25 mouse cellular contexts compared by ENCODE assay signal in genomic region chr5:65163489-65164092, GRCm38 (mm10). TPM values are rescaled to one million over a fixed set of nuclear protein-coding genes. Genes with fewer than 3 reads are reported as not detected.
DNase-seq lines count a peak whose midpoint lies in the region; ATAC-seq and TF ChIP-seq lines count a peak whose summit lies in the region.
"Had no signal": no experiment of that assay in that cellular context is flagged by ENCODE, and none has a peak within 500 bp of the region (broad histone marks: within the 10 kb centered on the region; RNA-seq: fewer than 3 reads in every experiment).

No protein-coding gene starts in this region.

- peaks cover 59% of the 10 kb centered on the region for H3K36me3 ChIP-seq in hindbrain, embryonic 13.5 days
- peaks cover 61% of the 10 kb centered on the region for H3K36me3 ChIP-seq in hindbrain, embryonic 14.5 days (replicated peaks; ENCODE audit: control insufficient read depth, insufficient read depth)
- H3K36me3 ChIP-seq in kidney, embryonic 14.5 days (ENCODE audit: control insufficient read depth, insufficient read depth, low read length) = peaks cover 6% of the 10 kb centered on the region; the same call in 1 of the 2 replicates
- peaks cover 7% of the 10 kb centered on the region for H3K36me3 ChIP-seq in spleen, adult 2 months (ENCODE audit: control insufficient read depth, insufficient read depth, low read length)
- H3K36me3 ChIP-seq: stomach, embryonic 15.5 days had no signal

- no peaks in the 10 kb centered on the region for H3K27me3 ChIP-seq in hindbrain, embryonic 13.5 days
- no peaks in the 10 kb centered on the region for H3K27me3 ChIP-seq in hindbrain, embryonic 14.5 days (ENCODE audit: control insufficient read depth, insufficient read depth, low read length)
- H3K27me3 ChIP-seq in kidney, embryonic 14.5 days (ENCODE audit: control insufficient read depth, insufficient read depth, low read length) = no peaks in the 10 kb centered on the region
- H3K27me3 ChIP-seq in spleen, adult 2 months (ENCODE audit: control insufficient read depth, insufficient read depth, low read length) = no peaks in the 10 kb centered on the region
- H3K27me3 ChIP-seq: embryonic facial prominence, embryonic 15.5 days; forebrain, embryonic 13.5 days; hindbrain, embryonic 12.5 days; limb, embryonic 12.5 days; liver, embryonic 15.5 days; stomach, embryonic 15.5 days had no signal

- H3K4me2 ChIP-seq in hindbrain, embryonic 13.5 days = no peak overlapping the region
- H3K4me2 ChIP-seq in hindbrain, embryonic 14.5 days (replicated peaks) = no peak overlapping the region
- H3K4me2 ChIP-seq in kidney, embryonic 14.5 days (replicated peaks; ENCODE audit: low read depth, low read length) = peak overlapping the region; percentile 12; the same call in 1 of the 2 replicates
- H3K4me2 ChIP-seq: embryonic facial prominence, embryonic 15.5 days; forebrain, embryonic 13.5 days; hindbrain, embryonic 12.5 days; limb, embryonic 12.5 days; liver, embryonic 15.5 days; lung, embryonic 14.5 days; stomach, embryonic 15.5 days had no signal

- TF ChIP-seq CTCF in spleen, adult 2 months (IDR thresholded peaks at IDR 0.05; ENCODE audit: extremely low read depth, insufficient read depth, insufficient read length, insufficient replicate concordance) = no peak

- DNase-seq in hindbrain, embryonic 14.5 days (ENCODE audit: low spot score) = no peak
- DNase-seq in kidney, postnatal 25 days = no peak
- DNase-seq in spleen, adult 2 months (ENCODE audit: low read depth in 1 of 2, low spot score in 2 of 2) = no peak
- no peak for DNase-seq in spleen, adult 12 weeks (ENCODE audit: low spot score)
- no peak for DNase-seq in adrenal gland, postnatal 36 days
- DNase-seq: adrenal gland, postnatal 25 days; B cell, adult 2 months; cerebellum, adult 2 months; cerebellum, postnatal 25 days; gastrocnemius, postnatal 36 days; lung, embryonic 14.5 days; lung, postnatal 14 days; midbrain, embryonic 14.5 days; thymus, adult 18-20 months; thymus, postnatal 25 days had no signal

- no peak for ATAC-seq in hindbrain, embryonic 13.5 days (ENCODE audit: low FRiP score)
- ATAC-seq in hindbrain, embryonic 14.5 days (ENCODE audit: low FRiP score) = no peak
- peak; percentile 71 for ATAC-seq in kidney, embryonic 14.5 days (ENCODE audit: low FRiP score, low TSS enrichment)
- ATAC-seq: forebrain, embryonic 13.5 days; intestine, postnatal 0 days had no signal

- no peaks in the 10 kb centered on the region for H3K9me3 ChIP-seq in hindbrain, embryonic 13.5 days
- no peaks in the 10 kb centered on the region for H3K9me3 ChIP-seq in hindbrain, embryonic 14.5 days (ENCODE audit: control insufficient read depth, low read length)
- H3K9me3 ChIP-seq in kidney, embryonic 14.5 days (ENCODE audit: control insufficient read depth, low read length) = no peaks in the 10 kb centered on the region
- H3K9me3 ChIP-seq: embryonic facial prominence, embryonic 10.5 days; embryonic facial prominence, embryonic 15.5 days; forebrain, embryonic 13.5 days; hindbrain, embryonic 12.5 days; limb, embryonic 12.5 days; liver, embryonic 15.5 days; stomach, embryonic 15.5 days had no signal

- H3K27ac ChIP-seq in hindbrain, embryonic 13.5 days = peak overlapping the region; percentile 20; the same call in 1 of the 2 replicates
- H3K27ac ChIP-seq in hindbrain, embryonic 14.5 days = no peak overlapping the region
- H3K27ac ChIP-seq in kidney, embryonic 14.5 days (ENCODE audit: low read depth, low read length) = no peak overlapping the region
- peak overlapping the region; percentile 5; the same call in 1 of the 2 replicates for H3K27ac ChIP-seq in spleen, adult 2 months (ENCODE audit: insufficient read depth, low read length)
- H3K27ac ChIP-seq: embryonic facial prominence, embryonic 10.5 days; embryonic facial prominence, embryonic 15.5 days; forebrain, embryonic 13.5 days; hindbrain, embryonic 12.5 days; limb, embryonic 12.5 days; liver, embryonic 15.5 days; stomach, embryonic 15.5 days had no signal

- 82% methylated on average over 17 of the region's 17 CpGs for WGBS in hindbrain, embryonic 13.5 days
- 86% methylated on average over 17 of the region's 17 CpGs for WGBS in hindbrain, embryonic 14.5 days
- WGBS in kidney, embryonic 14.5 days = 39% methylated on average over 17 of the region's 17 CpGs
- WGBS in spleen, adult 2 months = 92% methylated on average over 17 of the region's 17 CpGs

- no peaks in the 10 kb centered on the region; the same call in 1 of the 2 replicates for H3K4me1 ChIP-seq in hindbrain, embryonic 13.5 days (replicated peaks)
- no peaks in the 10 kb centered on the region for H3K4me1 ChIP-seq in hindbrain, embryonic 14.5 days (replicated peaks; ENCODE audit: control insufficient read depth, insufficient read depth, low read length)
- H3K4me1 ChIP-seq in kidney, embryonic 14.5 days (ENCODE audit: control insufficient read depth, insufficient read depth, low read length) = peaks cover 14% of the 10 kb centered on the region; the same call in 1 of the 2 replicates
- no peaks in the 10 kb centered on the region; the same call in 1 of the 2 replicates for H3K4me1 ChIP-seq in spleen, adult 2 months (ENCODE audit: control insufficient read depth, insufficient read depth, insufficient read length)
- H3K4me1 ChIP-seq: embryonic facial prominence, embryonic 15.5 days; forebrain, embryonic 13.5 days; hindbrain, embryonic 12.5 days; liver, embryonic 15.5 days had no signal

- H3K9ac ChIP-seq in hindbrain, embryonic 13.5 days = no peak overlapping the region
- no peak overlapping the region for H3K9ac ChIP-seq in hindbrain, embryonic 14.5 days
- H3K9ac ChIP-seq in kidney, embryonic 14.5 days (ENCODE audit: low read depth, low read length) = no peak overlapping the region
- H3K9ac ChIP-seq: embryonic facial prominence, embryonic 15.5 days; forebrain, embryonic 13.5 days; hindbrain, embryonic 12.5 days; limb, embryonic 12.5 days; liver, embryonic 15.5 days; lung, embryonic 14.5 days; stomach, embryonic 15.5 days had no signal

- H3K4me3 ChIP-seq in hindbrain, embryonic 13.5 days = no peak overlapping the region
- no peak overlapping the region for H3K4me3 ChIP-seq in hindbrain, embryonic 14.5 days (replicated peaks; ENCODE audit: low read length)
- H3K4me3 ChIP-seq in kidney, embryonic 14.5 days (ENCODE audit: low read length) = no peak overlapping the region
- H3K4me3 ChIP-seq in spleen, adult 2 months (ENCODE audit: extremely low read depth, insufficient read depth, insufficient read length) = no peak overlapping the region
- H3K4me3 ChIP-seq: embryonic facial prominence, embryonic 10.5 days; embryonic facial prominence, embryonic 15.5 days; forebrain, embryonic 13.5 days; hindbrain, embryonic 12.5 days; limb, embryonic 12.5 days; liver, embryonic 15.5 days; stomach, embryonic 15.5 days had no signal

- TF ChIP-seq POLR2A in spleen, adult 2 months (IDR thresholded peaks at IDR 0.05; ENCODE audit: low read depth, low read length) = no peak

RNA-seq across cellular contexts. Expression of gene Wdr19, which starts 35.9 kb away (rescaled TPM):
- 12.2 and 12.3 TPM in 2 replicates for polyA plus RNA-seq in hindbrain, embryonic 13.5 days (2015; fragmentation: Nextera tagmentation; extraction: Ambion mirVana)
- polyA plus RNA-seq in hindbrain, embryonic 14.5 days (2014; fragmentation: Nextera tagmentation; extraction: Ambion mirVana) = 14.5 and 15.7 TPM in 2 replicates
- 8.7 and 15.8 TPM in 2 replicates for polyA plus RNA-seq in kidney, embryonic 14.5 days (2014; fragmentation: Nextera tagmentation; extraction: Ambion mirVana)
- polyA plus RNA-seq in spleen, adult 2 months (2012; rRNA removed) = 0.60 and 0.67 TPM in 2 replicates
- total RNA-seq in adrenal gland, postnatal 36 days (2021) = 1 to 10 TPM; 8.5 to 10.0 TPM

RNA-seq across cellular contexts. Expression of gene Klhl5, which starts 56.3 kb away (rescaled TPM):
- 42.8 and 52.3 TPM in 2 replicates for polyA plus RNA-seq in hindbrain, embryonic 13.5 days (2015; fragmentation: Nextera tagmentation; extraction: Ambion mirVana)
- polyA plus RNA-seq in hindbrain, embryonic 14.5 days (2014; fragmentation: Nextera tagmentation; extraction: Ambion mirVana) = 49.2 and 53.1 TPM in 2 replicates
- polyA plus RNA-seq in kidney, embryonic 14.5 days (2014; fragmentation: Nextera tagmentation; extraction: Ambion mirVana) = 16.1 and 22.4 TPM in 2 replicates
- polyA plus RNA-seq in spleen, adult 2 months (2012; rRNA removed) = 15.1 and 18.3 TPM in 2 replicates
- 10 to 100 TPM; 53.1 to 67.7 TPM for total RNA-seq in adrenal gland, postnatal 36 days (2021)

Comparison
In these comparisons a context has a peak if more than half of its experiments do, and no peak if none do; other contexts are left out.
1. H3K27ac ChIP-seq: peak in hindbrain, embryonic 13.5 days (single experiment) and spleen, adult 2 months (single experiment); none in hindbrain, embryonic 14.5 days (single experiment) and kidney, embryonic 14.5 days (single experiment).